Mouse (Mus musculus) liver (tissue): ENCODE data around the gene Tbcel.
A peak's percentile ranks its signal among the peaks of the same experiment; 100 is the strongest.

ENCODE experiments used
- DNase-seq: peaks from one replicate; pipeline ENCODE4 v3.0.0-alpha.2; 2020; ENCODE audit warnings: mixed read lengths

The Tbcel gene

GRCm38 (mm10) chr9:42507709-42508108, at the start of gene Tbcel:
Tbcel (minus strand) TSS chr9:42507809.
- no peak for DNase-seq

- no peak for DNase-seq
These were observed 47.6 kb upstream of the Tbcel start for GRCm38 (mm10) chr9:42555186-42555585.

- DNase-seq, result peak; percentile 68
These were observed 42.5 kb upstream of the Tbcel start for GRCm38 (mm10) chr9:42550116-42550515.

- no peak for DNase-seq
These were observed 41.4 kb upstream of the Tbcel start for GRCm38 (mm10) chr9:42548981-42549380.

- no peak for DNase-seq
These were observed 36.9 kb upstream of the Tbcel start for GRCm38 (mm10) chr9:42544521-42544920.

GRCm38 (mm10) chr9:42533491-42533890, 25.9 kb upstream of the Tbcel start:
- DNase-seq, result no peak

GRCm38 (mm10) chr9:42533041-42533440, 25.4 kb upstream of the Tbcel start:
- DNase-seq, result no peak

GRCm38 (mm10) chr9:42531951-42532350, 24.3 kb upstream of the Tbcel start:
- DNase-seq, result no peak

GRCm38 (mm10) chr9:42530221-42531152, 22.9 kb upstream of the Tbcel start:
- no peak for DNase-seq

GRCm38 (mm10) chr9:42520587-42521084, 13.0 kb upstream of the Tbcel start:
- peak; percentile 9 for DNase-seq

GRCm38 (mm10) chr9:42518163-42518562, 10.6 kb upstream of the Tbcel start:
- DNase-seq, result no peak

GRCm38 (mm10) chr9:42513159-42513558, 5.5 kb upstream of the Tbcel start:
- no peak for DNase-seq

- DNase-seq, result no peak
These were observed 4.7 kb upstream of the Tbcel start for GRCm38 (mm10) chr9:42512312-42512711.

- DNase-seq, result no peak
These were observed 626 bp upstream of the Tbcel start for GRCm38 (mm10) chr9:42508235-42508634.

- no peak for DNase-seq
These were observed 587 bp downstream of the Tbcel start for GRCm38 (mm10) chr9:42507022-42507421.

- DNase-seq, result no peak
These were observed 2.6 kb downstream of the Tbcel start for GRCm38 (mm10) chr9:42504971-42505510.

GRCm38 (mm10) chr9:42504559-42504958, 3.0 kb downstream of the Tbcel start:
- no peak for DNase-seq

- no peak for DNase-seq
These were observed 3.9 kb downstream of the Tbcel start for GRCm38 (mm10) chr9:42503709-42504108.

GRCm38 (mm10) chr9:42496296-42496695, 11.3 kb downstream of the Tbcel start:
- no peak for DNase-seq

- DNase-seq, result no peak
These were observed 15.8 kb downstream of the Tbcel start for GRCm38 (mm10) chr9:42491780-42492179.

- no peak for DNase-seq
These were observed 16.8 kb downstream of the Tbcel start for GRCm38 (mm10) chr9:42490589-42491382.

- no peak for DNase-seq
These were observed 19.5 kb downstream of the Tbcel start for GRCm38 (mm10) chr9:42488071-42488470.

- DNase-seq, result no peak
These were observed 20.7 kb downstream of the Tbcel start for GRCm38 (mm10) chr9:42486913-42487312.
